Mouse (Mus musculus): Measurements from ENCODE around the gene Tex46. TPM values are rescaled to one million over a fixed set of nuclear protein-coding genes. Genes with fewer than 3 reads are reported as not detected.

The Tex46 gene
- not detected for total RNA-seq (2021)
- long read RNA-seq, result 0 reads

- no peak for DNase-seq (ENCODE audit: low spot score in 2 of 2)
Measured at GRCm38 (mm10) chr4:136610387-136610856, at the start of gene Tex46. TSS of gene Tex46 (plus strand) at chr4:136610437.

GRCm38 (mm10) chr4:136562755-136563154 lies 47.5 kb upstream of the Tex46 start:
- no peak for DNase-seq (ENCODE audit: low spot score in 2 of 2)

- DNase-seq (ENCODE audit: low spot score in 2 of 2), result no peak
Measured at GRCm38 (mm10) chr4:136568629-136569028, 41.6 kb upstream of the Tex46 start.

- no peak for DNase-seq (ENCODE audit: low spot score in 2 of 2)
Measured at GRCm38 (mm10) chr4:136569998-136570397, 40.2 kb upstream of the Tex46 start.

GRCm38 (mm10) chr4:136581885-136582284 lies 28.4 kb upstream of the Tex46 start:
- no peak for DNase-seq (ENCODE audit: low spot score in 2 of 2)

- DNase-seq (ENCODE audit: low spot score in 2 of 2), result no peak
Measured at GRCm38 (mm10) chr4:136587221-136587827, 22.9 kb upstream of the Tex46 start.

GRCm38 (mm10) chr4:136588003-136588402 lies 22.2 kb upstream of the Tex46 start:
- no peak for DNase-seq (ENCODE audit: low spot score in 2 of 2)

- DNase-seq (ENCODE audit: low spot score in 2 of 2), result no peak
Measured at GRCm38 (mm10) chr4:136592111-136592510, 18.1 kb upstream of the Tex46 start.

GRCm38 (mm10) chr4:136594006-136594405 lies 16.2 kb upstream of the Tex46 start:
- DNase-seq (ENCODE audit: low spot score in 2 of 2), result no peak

- no peak for DNase-seq (ENCODE audit: low spot score in 2 of 2)
Measured at GRCm38 (mm10) chr4:136595221-136595620, 15.0 kb upstream of the Tex46 start.

GRCm38 (mm10) chr4:136598268-136598876 lies 11.9 kb upstream of the Tex46 start:
- no peak for DNase-seq (ENCODE audit: low spot score in 2 of 2)

GRCm38 (mm10) chr4:136599869-136600268 lies 10.4 kb upstream of the Tex46 start:
- no peak for DNase-seq (ENCODE audit: low spot score in 2 of 2)

GRCm38 (mm10) chr4:136600536-136600935 lies 9.7 kb upstream of the Tex46 start:
- no peak for DNase-seq (ENCODE audit: low spot score in 2 of 2)

GRCm38 (mm10) chr4:136601476-136601875 lies 8.8 kb upstream of the Tex46 start:
- DNase-seq (ENCODE audit: low spot score in 2 of 2), result peak; percentile 71 to 74

- peak; percentile 55 to 65 for DNase-seq (ENCODE audit: low spot score in 2 of 2)
Measured at GRCm38 (mm10) chr4:136602018-136602554, 8.2 kb upstream of the Tex46 start.

- DNase-seq (ENCODE audit: low spot score in 2 of 2), result peak; percentile 98
Measured at GRCm38 (mm10) chr4:136602568-136602967, 7.7 kb upstream of the Tex46 start, which contains the start of gene Kdm1a. TSS of gene Kdm1a (minus strand) at chr4:136602723.

GRCm38 (mm10) chr4:136605756-136606485 lies 4.3 kb upstream of the Tex46 start:
- DNase-seq (ENCODE audit: low spot score in 2 of 2), result no peak

GRCm38 (mm10) chr4:136613657-136614056 lies 3.4 kb downstream of the Tex46 start:
- no peak for DNase-seq (ENCODE audit: low spot score in 2 of 2)

- DNase-seq (ENCODE audit: low spot score in 2 of 2), result peak; percentile 46 to 56
Measured at GRCm38 (mm10) chr4:136621336-136621735, 11.1 kb downstream of the Tex46 start.

GRCm38 (mm10) chr4:136621956-136622355 lies 11.7 kb downstream of the Tex46 start:
- no peak for DNase-seq (ENCODE audit: low spot score in 2 of 2)

- DNase-seq (ENCODE audit: low spot score in 2 of 2), result no peak
Measured at GRCm38 (mm10) chr4:136622388-136622787, 12.2 kb downstream of the Tex46 start, which contains the start of gene Lactbl1. TSS of gene Lactbl1 (plus strand) at chr4:136622621.

GRCm38 (mm10) chr4:136626590-136626989 lies 16.4 kb downstream of the Tex46 start:
- DNase-seq (ENCODE audit: low spot score in 2 of 2), result no peak

Data from layer of hippocampus, postnatal 10 days (tissue).